Mouse (Mus musculus): ENCODE results near the gene Myh11. TPM values are rescaled to one million over a fixed set of nuclear protein-coding genes. Genes with fewer than 3 reads are reported as not detected.
A peak's percentile ranks its signal among the peaks of the same experiment; 100 is the strongest.

Myh11 gene
- polyA plus RNA-seq, 1 experiment, result 19.8 TPM

- Histone ChIP-seq H3K4me3 (ENCODE audit: insufficient read depth, low read length) (no peak overlapping the region), H3K4me1 (ENCODE audit: control insufficient read depth, insufficient read depth, low read length) (no peaks in the 10 kb centered on the region), H3K27ac (ENCODE audit: insufficient read depth, low read length) (no peak overlapping the region)
- TF ChIP-seq POLR2A (IDR thresholded peaks at IDR 0.05; ENCODE audit: low read depth, low read length) (no peak), CTCF (IDR thresholded peaks at IDR 0.05; ENCODE audit: borderline replicate concordance, insufficient read depth, low read length) (no peak)
Observed at GRCm38 (mm10) chr16:14249913-14250312, 41.3 kb downstream of the Myh11 start.

- TF ChIP-seq CTCF (IDR thresholded peaks at IDR 0.05; ENCODE audit: borderline replicate concordance, insufficient read depth, low read length), result no peak
- TF ChIP-seq POLR2A (IDR thresholded peaks at IDR 0.05; ENCODE audit: low read depth, low read length), result no peak
- Histone ChIP-seq H3K4me1 (ENCODE audit: control insufficient read depth, insufficient read depth, low read length) (no peaks in the 10 kb centered on the region), H3K4me3 (ENCODE audit: insufficient read depth, low read length) (no peak overlapping the region), H3K27ac (ENCODE audit: insufficient read depth, low read length) (no peak overlapping the region)
Observed at GRCm38 (mm10) chr16:14242553-14242952, 48.6 kb downstream of the Myh11 start.

GRCm38 (mm10) chr16:14242059-14242458 is 49.1 kb downstream of the Myh11 start:
- Histone ChIP-seq H3K27ac (ENCODE audit: insufficient read depth, low read length) (no peak overlapping the region), H3K4me3 (ENCODE audit: insufficient read depth, low read length) (no peak overlapping the region), H3K4me1 (ENCODE audit: control insufficient read depth, insufficient read depth, low read length) (no peaks in the 10 kb centered on the region)
- no peak for TF ChIP-seq CTCF (IDR thresholded peaks at IDR 0.05; ENCODE audit: borderline replicate concordance, insufficient read depth, low read length)
- no peak for TF ChIP-seq POLR2A (IDR thresholded peaks at IDR 0.05; ENCODE audit: low read depth, low read length)

GRCm38 (mm10) chr16:14237100-14237723 is 54.0 kb downstream of the Myh11 start:
- H3K4me3 ChIP-seq (ENCODE audit: insufficient read depth, low read length), result no peak overlapping the region
- no peaks in the 10 kb centered on the region for H3K4me1 ChIP-seq (ENCODE audit: control insufficient read depth, insufficient read depth, low read length)
- no peak overlapping the region for H3K27ac ChIP-seq (ENCODE audit: insufficient read depth, low read length)
- TF ChIP-seq CTCF (IDR thresholded peaks at IDR 0.05; ENCODE audit: borderline replicate concordance, insufficient read depth, low read length) (peak; percentile 82), POLR2A (IDR thresholded peaks at IDR 0.05; ENCODE audit: low read depth, low read length) (no peak)

GRCm38 (mm10) chr16:14215156-14215555 is 76.0 kb downstream of the Myh11 start:
- Histone ChIP-seq H3K27ac (ENCODE audit: insufficient read depth, low read length) (no peak overlapping the region), H3K4me3 (ENCODE audit: insufficient read depth, low read length) (no peak overlapping the region), H3K4me1 (ENCODE audit: control insufficient read depth, insufficient read depth, low read length) (no peaks in the 10 kb centered on the region)
- TF ChIP-seq CTCF (IDR thresholded peaks at IDR 0.05; ENCODE audit: borderline replicate concordance, insufficient read depth, low read length), result no peak
- no peak for TF ChIP-seq POLR2A (IDR thresholded peaks at IDR 0.05; ENCODE audit: low read depth, low read length)

- H3K27ac ChIP-seq (ENCODE audit: insufficient read depth, low read length), result no peak overlapping the region
- TF ChIP-seq POLR2A (IDR thresholded peaks at IDR 0.05; ENCODE audit: low read depth, low read length) (no peak), CTCF (IDR thresholded peaks at IDR 0.05; ENCODE audit: borderline replicate concordance, insufficient read depth, low read length) (no peak)
Observed at GRCm38 (mm10) chr16:14198798-14199197, 92.4 kb downstream of the Myh11 start.

GRCm38 (mm10) chr16:14195427-14195826 is 95.7 kb downstream of the Myh11 start:
- H3K4me1 ChIP-seq (ENCODE audit: control insufficient read depth, insufficient read depth, low read length), result no peaks in the 10 kb centered on the region
- H3K27ac ChIP-seq (ENCODE audit: insufficient read depth, low read length), result no peak overlapping the region
- no peak overlapping the region for H3K4me3 ChIP-seq (ENCODE audit: insufficient read depth, low read length)
- no peak for TF ChIP-seq POLR2A (IDR thresholded peaks at IDR 0.05; ENCODE audit: low read depth, low read length)
- TF ChIP-seq CTCF (IDR thresholded peaks at IDR 0.05; ENCODE audit: borderline replicate concordance, insufficient read depth, low read length), result peak; percentile 47; the same call in 1 of the 2 replicates

More at GRCm38 (mm10) chr16:14198798-14199197, 92.4 kb downstream of the Myh11 start:
- Histone ChIP-seq H3K4me3 (ENCODE audit: insufficient read depth, low read length) (no peak overlapping the region), H3K4me1 (ENCODE audit: control insufficient read depth, insufficient read depth, low read length) (no peaks in the 10 kb centered on the region)

GRCm38 (mm10) chr16:14194164-14194950 is 96.8 kb downstream of the Myh11 start:
- H3K4me3 ChIP-seq (ENCODE audit: insufficient read depth, low read length), result no peak overlapping the region

GRCm38 (mm10) chr16:14185516-14185915 is 105.7 kb downstream of the Myh11 start:
- Histone ChIP-seq H3K27ac (ENCODE audit: insufficient read depth, low read length) (no peak overlapping the region), H3K4me1 (ENCODE audit: control insufficient read depth, insufficient read depth, low read length) (no peaks in the 10 kb centered on the region), H3K4me3 (ENCODE audit: insufficient read depth, low read length) (no peak overlapping the region)
- TF ChIP-seq POLR2A (IDR thresholded peaks at IDR 0.05; ENCODE audit: low read depth, low read length) (no peak), CTCF (IDR thresholded peaks at IDR 0.05; ENCODE audit: borderline replicate concordance, insufficient read depth, low read length) (no peak)

More at GRCm38 (mm10) chr16:14194164-14194950, 96.8 kb downstream of the Myh11 start:
- no peak overlapping the region for H3K27ac ChIP-seq (ENCODE audit: insufficient read depth, low read length)
- TF ChIP-seq CTCF (IDR thresholded peaks at IDR 0.05; ENCODE audit: borderline replicate concordance, insufficient read depth, low read length), result no peak
- no peaks in the 10 kb centered on the region for H3K4me1 ChIP-seq (ENCODE audit: control insufficient read depth, insufficient read depth, low read length)

GRCm38 (mm10) chr16:14183856-14184255 is 107.3 kb downstream of the Myh11 start:
- no peaks in the 10 kb centered on the region for H3K4me1 ChIP-seq (ENCODE audit: control insufficient read depth, insufficient read depth, low read length)
- no peak overlapping the region for H3K27ac ChIP-seq (ENCODE audit: insufficient read depth, low read length)
- no peak overlapping the region for H3K4me3 ChIP-seq (ENCODE audit: insufficient read depth, low read length)
- TF ChIP-seq CTCF (IDR thresholded peaks at IDR 0.05; ENCODE audit: borderline replicate concordance, insufficient read depth, low read length) (no peak), POLR2A (IDR thresholded peaks at IDR 0.05; ENCODE audit: low read depth, low read length) (no peak)

Measured in embryonic fibroblast, embryonic 13.5 days (primary cell).